Mouse (Mus musculus): ENCODE measurements around the gene Syt5.

Gene Syt5

GRCm38 (mm10) chr7:4498251-4498650 lies 49.1 kb downstream of the Syt5 start:
- no peak for DNase-seq

GRCm38 (mm10) chr7:4497271-4497903 lies 50.0 kb downstream of the Syt5 start:
- no peak for DNase-seq

- no peak for DNase-seq
Measured at GRCm38 (mm10) chr7:4496468-4496867, 50.9 kb downstream of the Syt5 start.

GRCm38 (mm10) chr7:4493991-4494390 lies 53.4 kb downstream of the Syt5 start:
- no peak for DNase-seq

GRCm38 (mm10) chr7:4492284-4493224 lies 54.8 kb downstream of the Syt5 start:
- no peak for DNase-seq

GRCm38 (mm10) chr7:4491308-4491707 lies 56.0 kb downstream of the Syt5 start:
- DNase-seq = no peak
